In the genomic region with DNA sequence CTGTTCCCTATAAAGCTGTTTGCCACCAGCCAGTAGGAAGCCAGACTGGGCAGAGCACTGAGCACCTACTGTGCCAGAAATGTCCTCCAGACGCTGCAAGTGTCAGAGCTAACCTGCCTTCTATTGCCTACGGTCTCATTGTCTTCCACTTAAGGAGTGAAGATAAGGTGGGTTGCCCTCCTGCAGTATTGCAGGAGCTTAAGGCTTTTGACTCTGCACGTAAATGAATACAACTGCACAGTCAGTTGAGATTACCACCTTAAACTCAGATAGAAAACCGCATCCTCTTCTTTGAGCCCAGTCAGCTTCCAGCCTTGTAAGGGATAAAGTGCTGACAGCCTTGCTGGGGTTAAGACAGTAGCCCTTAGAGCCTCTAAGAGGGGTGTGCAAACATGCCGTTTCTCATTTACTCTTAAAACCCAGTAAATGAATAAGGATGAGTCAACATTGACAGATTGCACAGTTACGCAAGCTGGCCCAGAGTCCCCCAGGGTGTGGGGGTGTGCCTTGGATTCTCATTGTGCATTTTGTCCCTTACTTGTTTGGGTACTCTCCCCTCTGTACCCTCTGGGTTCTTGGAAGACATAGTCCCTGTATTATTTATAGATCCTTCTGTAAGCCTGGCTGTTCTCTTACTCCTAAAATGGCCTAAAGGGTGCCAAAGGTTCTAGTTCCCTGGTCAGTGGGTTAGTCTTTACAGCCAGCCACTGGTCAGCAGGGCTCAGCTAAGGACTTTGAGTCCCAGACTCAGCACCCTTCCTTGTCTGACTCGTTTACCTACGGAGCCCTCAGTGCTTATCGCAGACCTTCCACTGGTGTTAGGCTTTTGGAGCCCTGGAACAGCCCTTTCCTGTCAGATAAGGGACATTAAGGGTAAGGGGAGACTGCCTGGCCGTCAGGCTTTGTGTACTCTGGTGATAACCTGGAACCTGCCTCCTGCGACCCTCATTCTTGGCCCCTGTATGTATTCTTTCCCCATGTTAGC, we compare ENCODE assay signal across 10 mouse cellular contexts. TPM values are rescaled to one million over a fixed set of nuclear protein-coding genes. Genes with fewer than 3 reads are reported as not detected.
DNase-seq lines count a peak whose midpoint lies in the region; ATAC-seq and TF ChIP-seq lines count a peak whose summit lies in the region.
"Had no signal": no experiment of that assay in that cellular context is flagged by ENCODE, and none has a peak within 500 bp of the region (broad histone marks: within the 10 kb centered on the region; RNA-seq: fewer than 3 reads in every experiment).

No protein-coding gene starts in this region.

- WGBS in heart, embryonic 12.5 days, result 18% methylated on average over 11 of the region's 11 CpGs
- WGBS in cerebellum, adult 2 months, result 50% methylated on average over 11 of the region's 11 CpGs
- 18% methylated on average over 11 of the region's 11 CpGs for WGBS in liver, adult 2 months

- no peak for TF ChIP-seq POLR2A in cerebellum, adult 2 months (IDR thresholded peaks at IDR 0.05; ENCODE audit: borderline replicate concordance, insufficient read depth, low read length)
- TF ChIP-seq POLR2A in liver, adult 2 months (IDR thresholded peaks at IDR 0.05; ENCODE audit: extremely low read depth, insufficient read depth, low read length), result no peak

- no peak for TF ChIP-seq CTCF in G1E (IDR thresholded peaks at IDR 0.05; ENCODE audit: low read depth, low read length)
- no peak for TF ChIP-seq CTCF in cerebellum, adult 2 months (IDR thresholded peaks at IDR 0.05; ENCODE audit: borderline replicate concordance, insufficient read depth, low read depth, low read length)
- no peak for TF ChIP-seq CTCF in liver, adult 2 months (IDR thresholded peaks at IDR 0.05; ENCODE audit: low read depth, low read length)

- peaks cover 62% of the 10 kb centered on the region for H3K36me3 ChIP-seq in heart, embryonic 12.5 days
- peaks cover 88% of the 10 kb centered on the region for H3K36me3 ChIP-seq in G1E (replicated peaks)
- H3K36me3 ChIP-seq in liver, adult 2 months (ENCODE audit: control insufficient read depth, insufficient read depth, low read length), result peaks cover 4% of the 10 kb centered on the region; the same call in 1 of the 2 replicates

- peak; percentile 34 to 48 for DNase-seq in heart, adult 9 months (ENCODE audit: low spot score in 2 of 2)
- DNase-seq in G1E (ENCODE audit: low spot score), result no peak
- peak; percentile 60 to 80 for DNase-seq in cerebellum, adult 2 months
- peak; percentile 98 for DNase-seq in liver, adult 2 months (ENCODE audit: extremely low read depth, low read depth, low spot score)
- DNase-seq in ovary, postnatal 14 days (ENCODE audit: low spot score), result no peak
- DNase-seq in ovary, adult 18-20 months (ENCODE audit: low spot score), result no peak

- no peaks in the 10 kb centered on the region for H3K9me3 ChIP-seq in heart, embryonic 12.5 days (replicated peaks)
- no peaks in the 10 kb centered on the region for H3K9me3 ChIP-seq in G1E (replicated peaks)

- no peak overlapping the region for H3K4me2 ChIP-seq in heart, embryonic 12.5 days

- H3K27me3 ChIP-seq in heart, embryonic 12.5 days (replicated peaks), result no peaks in the 10 kb centered on the region
- no peaks in the 10 kb centered on the region for H3K27me3 ChIP-seq in G1E (ENCODE audit: insufficient read depth, low read length)
- H3K27me3 ChIP-seq in cerebellum, adult 2 months (ENCODE audit: control insufficient read depth, insufficient read depth, low read length), result no peaks in the 10 kb centered on the region
- H3K27me3 ChIP-seq in liver, adult 2 months (ENCODE audit: control insufficient read depth, insufficient read depth, low read length), result no peaks in the 10 kb centered on the region

- H3K4me1 ChIP-seq in heart, embryonic 12.5 days (replicated peaks), result peaks cover 28% of the 10 kb centered on the region
- H3K4me1 ChIP-seq in G1E (ENCODE audit: insufficient read depth, low read depth, low read length), result peaks cover 85% of the 10 kb centered on the region
- peaks cover 31% of the 10 kb centered on the region for H3K4me1 ChIP-seq in cerebellum, adult 2 months (ENCODE audit: control insufficient read depth, insufficient read depth, low read length)
- H3K4me1 ChIP-seq in liver, adult 2 months (ENCODE audit: control insufficient read depth, insufficient read depth, low read length), result peaks cover 31% of the 10 kb centered on the region

- H3K79me2 ChIP-seq in liver, adult 2 months (ENCODE audit: control insufficient read depth, insufficient read depth, low read length), result no peaks in the 10 kb centered on the region

- H3K4me3 ChIP-seq in heart, embryonic 12.5 days, result no peak overlapping the region
- no peak overlapping the region for H3K4me3 ChIP-seq in G1E (ENCODE audit: low read depth, low read length)
- H3K4me3 ChIP-seq in cerebellum, adult 2 months (replicated peaks; ENCODE audit: insufficient read depth, low read depth, low read length), result no peak overlapping the region
- no peak overlapping the region for H3K4me3 ChIP-seq in liver, adult 2 months (ENCODE audit: insufficient read depth, low read depth, low read length)

- ATAC-seq in heart, embryonic 12.5 days (ENCODE audit: insufficient number of reproducible peaks, low FRiP score), result no peak
- ATAC-seq in G1E (ENCODE audit: extremely low read depth, insufficient number of reproducible peaks, low FRiP score, poor library complexity, severe bottlenecking), result peak; percentile 10; the same call in 1 of the 2 replicates
- ATAC-seq in erythroblast, adult 5-6 weeks (replicated peaks; ENCODE audit: low FRiP score, poor library complexity, severe bottlenecking), result no peak

- no peak overlapping the region for H3K9ac ChIP-seq in heart, embryonic 12.5 days
- H3K9ac ChIP-seq in liver, adult 2 months (ENCODE audit: low read depth, low read length), result peak overlapping the region; percentile 70

- H3K27ac ChIP-seq in heart, embryonic 12.5 days (ENCODE audit: poor library complexity, severe bottlenecking), result no peak overlapping the region
- peak overlapping the region; percentile 36; the same call in 1 of the 2 replicates for H3K27ac ChIP-seq in cerebellum, adult 2 months (ENCODE audit: insufficient read depth, low read length)
- H3K27ac ChIP-seq in liver, adult 2 months (replicated peaks; ENCODE audit: insufficient read depth, low read depth, low read length), result peak overlapping the region; percentile 97

RNA-seq across cellular contexts. Expression of gene Apoa1, which starts 12.8 kb away (rescaled TPM):
- 8.2 and 24.9 TPM in 2 replicates for polyA plus RNA-seq in heart, embryonic 12.5 days (2016; fragmentation: Nextera tagmentation; extraction: Ambion mirVana)
- not detected in 2 replicates for total RNA-seq in G1E (2014; fragmentation: Nextera tagmentation)
- not detected in 2 replicates for total RNA-seq in G1E (2017)
- polyA plus RNA-seq in G1E (2012), result 0.41 and 1.5 TPM in 2 replicates
- 2.7 and 3.0 TPM in 2 replicates for polyA plus RNA-seq in cerebellum, adult 2 months (2012; rRNA removed)
- 4,768 and 8,294 TPM in 2 replicates for total RNA-seq in liver, adult 2 months (2014; rRNA removed)
- polyA plus RNA-seq in liver, adult 2 months (2012; rRNA removed), result 7,598 and 8,406 TPM in 2 replicates
- total RNA-seq in erythroblast, adult 5-6 weeks (2015; ENCODE audit: low replicate concordance), result not detected in 2 replicates
- total RNA-seq in erythroblast, adult 5-6 weeks (2017; ENCODE audit: low replicate concordance), result not detected in 2 replicates

RNA-seq across cellular contexts. Expression of gene Apoc3, which starts 19.8 kb away (rescaled TPM):
- not detected in 2 replicates for polyA plus RNA-seq in heart, embryonic 12.5 days (2016; fragmentation: Nextera tagmentation; extraction: Ambion mirVana)
- total RNA-seq in G1E (2014; fragmentation: Nextera tagmentation) (not detected in 2 replicates), G1E (2017) (0.33 TPM in 1 of 2 replicates, not detected in the other)
- polyA plus RNA-seq in G1E (2012), result not detected in 2 replicates
- 0.57 and 0.88 TPM in 2 replicates for polyA plus RNA-seq in cerebellum, adult 2 months (2012; rRNA removed)
- total RNA-seq in liver, adult 2 months (2014; rRNA removed), result 2,319 and 2,365 TPM in 2 replicates
- 8,710 and 9,739 TPM in 2 replicates for polyA plus RNA-seq in liver, adult 2 months (2012; rRNA removed)
- not detected in 2 replicates for total RNA-seq in erythroblast, adult 5-6 weeks (2015; ENCODE audit: low replicate concordance)
- not detected in 2 replicates for total RNA-seq in erythroblast, adult 5-6 weeks (2017; ENCODE audit: low replicate concordance)
- polyA plus RNA-seq: embryonic facial prominence, embryonic 14.5 days had no signal

RNA-seq across cellular contexts. Expression of gene Apoa4, which starts 24.9 kb away (rescaled TPM):
- polyA plus RNA-seq in heart, embryonic 12.5 days (2016; fragmentation: Nextera tagmentation; extraction: Ambion mirVana), result 0.74 and 1.3 TPM in 2 replicates
- total RNA-seq in G1E (2014; fragmentation: Nextera tagmentation) (not detected in 2 replicates), G1E (2017) (not detected in 2 replicates)
- 0.03 TPM in 1 of 2 replicates, not detected in the other for polyA plus RNA-seq in G1E (2012)
- polyA plus RNA-seq in cerebellum, adult 2 months (2012; rRNA removed), result 0.16 and 0.28 TPM in 2 replicates
- 187 and 323 TPM in 2 replicates for total RNA-seq in liver, adult 2 months (2014; rRNA removed)
- 177 and 239 TPM in 2 replicates for polyA plus RNA-seq in liver, adult 2 months (2012; rRNA removed)
- total RNA-seq in erythroblast, adult 5-6 weeks (2015; ENCODE audit: low replicate concordance), result not detected in 2 replicates
- total RNA-seq in erythroblast, adult 5-6 weeks (2017; ENCODE audit: low replicate concordance), result not detected in 2 replicates

RNA-seq across cellular contexts. Expression of gene Apoa5, which starts 52.8 kb away (rescaled TPM):
- not detected in 2 replicates for polyA plus RNA-seq in heart, embryonic 12.5 days (2016; fragmentation: Nextera tagmentation; extraction: Ambion mirVana)
- total RNA-seq in G1E (2014; fragmentation: Nextera tagmentation) (not detected in 2 replicates), G1E (2017) (0.16 TPM in 1 of 2 replicates, not detected in the other)
- not detected in 2 replicates for polyA plus RNA-seq in G1E (2012)
- not detected in 2 replicates for polyA plus RNA-seq in cerebellum, adult 2 months (2012; rRNA removed)
- 771 and 1,014 TPM in 2 replicates for total RNA-seq in liver, adult 2 months (2014; rRNA removed)
- 2,298 and 3,079 TPM in 2 replicates for polyA plus RNA-seq in liver, adult 2 months (2012; rRNA removed)
- not detected in 2 replicates for total RNA-seq in erythroblast, adult 5-6 weeks (2015; ENCODE audit: low replicate concordance)
- not detected in 2 replicates for total RNA-seq in erythroblast, adult 5-6 weeks (2017; ENCODE audit: low replicate concordance)
- polyA plus RNA-seq: embryonic facial prominence, embryonic 14.5 days; intestine, embryonic 14.5 days had no signal

RNA-seq across cellular contexts. Expression of gene Zpr1, which starts 57.2 kb away (rescaled TPM):
- polyA plus RNA-seq in heart, embryonic 12.5 days (2016; fragmentation: Nextera tagmentation; extraction: Ambion mirVana), result 34.1 and 36.8 TPM in 2 replicates
- 52.0 and 83.0 TPM in 2 replicates for total RNA-seq in G1E (2014; fragmentation: Nextera tagmentation)
- total RNA-seq in G1E (2017), result 43.0 and 45.1 TPM in 2 replicates
- polyA plus RNA-seq in G1E (2012), result 35.7 and 54.3 TPM in 2 replicates
- polyA plus RNA-seq in cerebellum, adult 2 months (2012; rRNA removed), result 37.9 and 40.3 TPM in 2 replicates
- 25.9 and 42.4 TPM in 2 replicates for total RNA-seq in liver, adult 2 months (2014; rRNA removed)
- 19.5 and 23.0 TPM in 2 replicates for polyA plus RNA-seq in liver, adult 2 months (2012; rRNA removed)
- 12.3 and 14.6 TPM in 2 replicates for total RNA-seq in erythroblast, adult 5-6 weeks (2015; ENCODE audit: low replicate concordance)
- 3.9 and 18.1 TPM in 2 replicates for total RNA-seq in erythroblast, adult 5-6 weeks (2017; ENCODE audit: low replicate concordance)

Comparison
In these comparisons a context has a peak if more than half of its experiments do, and no peak if none do; other contexts are left out.
1. DNase-seq: peak in heart, adult 9 months (2 of 2), cerebellum, adult 2 months (2 of 2) and liver, adult 2 months (single experiment); none in G1E (single experiment), ovary, postnatal 14 days (single experiment) and ovary, adult 18-20 months (single experiment).
2. RNA of gene Apoa1, which starts 12.8 kb away (polyA plus RNA-seq): 7,598 to 8,406 TPM in liver, adult 2 months; 8.2 to 24.9 TPM in heart, embryonic 12.5 days, 2.7 to 3.0 TPM in cerebellum, adult 2 months and 0.41 to 1.5 TPM in G1E; every median in the first group is over 100 times any median in the second.
3. RNA of gene Apoc3, which starts 19.8 kb away (polyA plus RNA-seq): 8,710 to 9,739 TPM in liver, adult 2 months; 0.57 to 0.88 TPM in cerebellum, adult 2 months, not detected in heart, embryonic 12.5 days and not detected in G1E; every median in the first group is over 1,000 times any median in the second.
4. RNA of gene Apoa4, which starts 24.9 kb away (polyA plus RNA-seq): 177 to 239 TPM in liver, adult 2 months; 0.74 to 1.3 TPM in heart, embryonic 12.5 days, 0.16 to 0.28 TPM in cerebellum, adult 2 months and 0.03 TPM in G1E; every median in the first group is over 10 times any median in the second.